Comparison of ENCODE assay signal across 9 mouse cellular contexts in the genomic region with DNA sequence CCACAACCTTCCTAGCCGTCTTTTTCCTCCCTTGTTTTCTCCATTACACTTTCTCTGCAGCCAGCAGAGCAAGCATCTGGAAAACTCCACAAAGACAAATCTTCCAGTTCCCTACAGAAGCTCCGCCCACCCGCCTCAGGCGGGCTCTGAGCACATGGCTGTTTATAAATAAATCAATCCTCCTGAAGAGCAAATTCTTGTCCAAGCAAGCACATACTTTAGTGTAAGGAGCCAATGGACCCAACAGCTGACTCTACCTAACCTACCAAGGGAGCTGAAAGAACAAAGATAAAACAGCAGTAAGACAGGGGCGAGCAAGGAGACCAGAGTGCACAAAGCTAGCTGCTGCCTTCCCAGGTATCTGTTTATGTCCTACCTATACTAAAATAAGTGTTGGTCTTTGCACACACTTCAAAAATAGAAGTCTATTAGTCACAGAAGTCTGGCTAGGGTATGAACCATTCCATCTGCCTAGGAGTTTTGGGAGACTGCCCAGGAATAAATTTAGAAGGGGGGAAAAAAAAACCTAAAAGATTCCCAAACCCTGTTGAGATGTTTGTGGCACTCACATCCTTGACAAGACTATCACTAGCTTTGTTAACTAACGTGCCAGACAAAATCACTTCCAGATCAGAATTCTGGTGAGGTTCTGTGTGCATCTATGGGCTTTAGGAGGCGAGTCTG. TPM values are rescaled to one million over a fixed set of nuclear protein-coding genes. Genes with fewer than 3 reads are reported as not detected.
DNase-seq lines count a peak whose midpoint lies in the region; ATAC-seq and TF ChIP-seq lines count a peak whose summit lies in the region.
"Had no signal": no experiment of that assay in that cellular context is flagged by ENCODE, and none has a peak within 500 bp of the region (broad histone marks: within the 10 kb centered on the region; RNA-seq: fewer than 3 reads in every experiment).

No protein-coding gene starts in this region.

- no peaks in the 10 kb centered on the region for H3K9me3 ChIP-seq in kidney, postnatal 0 days (replicated peaks; ENCODE audit: low read length)
- H3K9me3 ChIP-seq in midbrain, embryonic 13.5 days, result no peaks in the 10 kb centered on the region
- H3K9me3 ChIP-seq in midbrain, embryonic 16.5 days (replicated peaks; ENCODE audit: control insufficient read depth, low read length, poor library complexity, severe bottlenecking), result no peaks in the 10 kb centered on the region

- ATAC-seq in frontal cortex, adult (ENCODE audit: low TSS enrichment), result peak; percentile 62
- peak; percentile 52; the same call in 1 of the 2 replicates for ATAC-seq in kidney, postnatal 0 days (replicated peaks; ENCODE audit: low FRiP score, low read depth)
- ATAC-seq in midbrain, embryonic 13.5 days, result no peak
- no peak for ATAC-seq in midbrain, embryonic 16.5 days
- ATAC-seq in CD4-positive, CD25-positive, alpha-beta regulatory T cell, adult 4 months, result no peak

- H3K27ac ChIP-seq in kidney, postnatal 0 days, result no peak overlapping the region
- H3K27ac ChIP-seq in midbrain, embryonic 13.5 days, result no peak overlapping the region
- no peak overlapping the region for H3K27ac ChIP-seq in midbrain, embryonic 16.5 days (ENCODE audit: low read length)

- H3K4me2 ChIP-seq in kidney, postnatal 0 days (ENCODE audit: low read length), result no peak overlapping the region
- no peak overlapping the region for H3K4me2 ChIP-seq in midbrain, embryonic 13.5 days (replicated peaks)
- H3K4me2 ChIP-seq in midbrain, embryonic 16.5 days (ENCODE audit: low read length), result no peak overlapping the region

- H3K4me3 ChIP-seq in kidney, postnatal 0 days (replicated peaks; ENCODE audit: low read depth, low read length), result no peak overlapping the region
- no peak overlapping the region for H3K4me3 ChIP-seq in midbrain, embryonic 13.5 days (replicated peaks)
- H3K4me3 ChIP-seq in midbrain, embryonic 16.5 days (ENCODE audit: low read depth, low read length), result no peak overlapping the region
- H3K4me3 ChIP-seq: erythroblast, embryonic 14.5 days had no signal

- no peaks in the 10 kb centered on the region for H3K27me3 ChIP-seq in kidney, postnatal 0 days (ENCODE audit: insufficient read depth, low read length)
- no peaks in the 10 kb centered on the region for H3K27me3 ChIP-seq in midbrain, embryonic 13.5 days
- H3K27me3 ChIP-seq in midbrain, embryonic 16.5 days (ENCODE audit: control insufficient read depth, insufficient read depth, low read depth, low read length), result no peaks in the 10 kb centered on the region

- no peak for TF ChIP-seq CTCF in kidney, postnatal 0 days (IDR thresholded peaks at IDR 0.05; ENCODE audit: low read depth)

- DNase-seq in frontal cortex, postnatal 10 days (ENCODE audit: low spot score in 2 of 2), result no peak
- peak; percentile 41 to 74 for DNase-seq in gastrocnemius, adult 8-10 months (ENCODE audit: low spot score in 2 of 2)
- peak; percentile 79 for DNase-seq in kidney, postnatal 0 days (ENCODE audit: low spot score)
- DNase-seq in lung, postnatal 25 days (ENCODE audit: low spot score), result peak; percentile 11

- peaks cover 7% of the 10 kb centered on the region; the same call in 1 of the 2 replicates for H3K36me3 ChIP-seq in kidney, postnatal 0 days (ENCODE audit: insufficient read depth, low read length)
- H3K36me3 ChIP-seq in midbrain, embryonic 13.5 days, result peaks cover 39% of the 10 kb centered on the region
- H3K36me3 ChIP-seq in midbrain, embryonic 16.5 days (ENCODE audit: control insufficient read depth, insufficient read depth, low read length), result peaks cover 6% of the 10 kb centered on the region; the same call in 1 of the 2 replicates

- WGBS in kidney, postnatal 0 days, result 63% methylated on average over 7 of the region's 7 CpGs
- 88% methylated on average over 7 of the region's 7 CpGs for WGBS in midbrain, embryonic 13.5 days
- 86% methylated on average over 7 of the region's 7 CpGs for WGBS in midbrain, embryonic 16.5 days

- H3K4me1 ChIP-seq in kidney, postnatal 0 days (replicated peaks; ENCODE audit: insufficient read depth, low read length), result peaks cover 6% of the 10 kb centered on the region; the same call in 1 of the 2 replicates
- H3K4me1 ChIP-seq in midbrain, embryonic 13.5 days (replicated peaks), result peaks cover 4% of the 10 kb centered on the region; the same call in 1 of the 2 replicates
- H3K4me1 ChIP-seq in midbrain, embryonic 16.5 days (ENCODE audit: control insufficient read depth, insufficient read depth, low read length), result no peaks in the 10 kb centered on the region

- no peak overlapping the region for H3K9ac ChIP-seq in kidney, postnatal 0 days (ENCODE audit: low read depth, low read length)
- H3K9ac ChIP-seq in midbrain, embryonic 13.5 days (replicated peaks), result no peak overlapping the region
- no peak overlapping the region for H3K9ac ChIP-seq in midbrain, embryonic 16.5 days (ENCODE audit: low read depth, low read length)

RNA-seq across cellular contexts. Expression of a gene that starts 36.2 kb away (rescaled TPM):
- 1 to 10 TPM; 5.6 to 8.4 (median 6.9) TPM for total RNA-seq in gastrocnemius, adult 8-10 months (2022)
- 8.2 and 9.4 TPM in 2 replicates for polyA plus RNA-seq in kidney, postnatal 0 days (2015; fragmentation: Nextera tagmentation; extraction: Ambion mirVana)
- polyA plus RNA-seq in midbrain, embryonic 13.5 days (2015; fragmentation: Nextera tagmentation; extraction: Ambion mirVana), result 4.8 and 5.7 TPM in 2 replicates
- polyA plus RNA-seq in midbrain, embryonic 16.5 days (2015; fragmentation: Nextera tagmentation; extraction: Ambion mirVana), result 5.7 and 5.9 TPM in 2 replicates
- polyA plus RNA-seq in CD4-positive, CD25-positive, alpha-beta regulatory T cell, adult 4 months (2017; shearing (Covaris generic)), result 10 to 100 TPM; 45.3 to 48.8 TPM

Comparison
In these comparisons a context has a peak if more than half of its experiments do, and no peak if none do; other contexts are left out.
1. ATAC-seq: peak in frontal cortex, adult (single experiment) and kidney, postnatal 0 days (single experiment); none in midbrain, embryonic 13.5 days (single experiment), midbrain, embryonic 16.5 days (single experiment) and CD4-positive, CD25-positive, alpha-beta regulatory T cell, adult 4 months (single experiment).
2. DNase-seq: peak in gastrocnemius, adult 8-10 months (2 of 2), kidney, postnatal 0 days (single experiment) and lung, postnatal 25 days (single experiment); none in frontal cortex, postnatal 10 days (0 of 2).